Mouse (Mus musculus): ENCODE data around the gene Cntnap3. TPM values are rescaled to one million over a fixed set of nuclear protein-coding genes. Genes with fewer than 3 reads are reported as not detected.

The Cntnap3 gene
- not detected for polyA plus RNA-seq (2014; fragmentation: Illumina TruSeq; extraction: RNeasy Lipid Tissue Mini Kit (QIAGEN cat#74804); ENCODE audit: low read depth, low replicate concordance)

DNA sequence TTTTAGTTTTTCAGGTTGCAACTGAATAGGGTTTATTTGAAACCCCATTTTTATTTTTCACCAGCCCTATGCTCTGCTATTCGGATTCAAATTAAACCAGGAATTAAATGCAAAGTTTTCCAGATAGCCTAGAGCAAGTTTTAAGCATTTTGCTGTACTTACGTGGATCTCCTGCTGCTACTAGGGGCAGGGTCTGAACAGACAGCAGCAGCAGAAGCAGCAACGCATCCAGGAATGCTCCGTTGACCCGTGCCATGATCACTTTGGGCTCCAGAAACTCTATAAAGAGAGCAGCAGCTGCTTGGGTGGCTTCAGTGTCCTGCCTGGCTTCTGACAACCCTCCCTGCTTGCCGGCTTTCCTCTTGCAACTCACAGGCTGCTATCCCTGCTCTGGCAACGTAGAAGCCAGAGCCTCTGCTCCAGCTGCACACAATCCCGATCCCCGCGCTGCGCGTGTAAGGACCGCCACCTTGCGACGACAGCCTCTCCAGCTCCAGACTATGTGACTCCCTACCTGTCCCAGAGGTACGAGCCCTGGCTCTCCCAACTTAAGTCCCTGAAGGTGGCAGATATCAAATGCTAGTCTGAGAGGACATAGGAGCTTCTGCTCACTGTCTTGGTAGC, at the start of gene Cntnap3:
Gene Cntnap3, minus strand, starts transcription at position 371 of the 624 bp plus-strand sequence.

DNA sequence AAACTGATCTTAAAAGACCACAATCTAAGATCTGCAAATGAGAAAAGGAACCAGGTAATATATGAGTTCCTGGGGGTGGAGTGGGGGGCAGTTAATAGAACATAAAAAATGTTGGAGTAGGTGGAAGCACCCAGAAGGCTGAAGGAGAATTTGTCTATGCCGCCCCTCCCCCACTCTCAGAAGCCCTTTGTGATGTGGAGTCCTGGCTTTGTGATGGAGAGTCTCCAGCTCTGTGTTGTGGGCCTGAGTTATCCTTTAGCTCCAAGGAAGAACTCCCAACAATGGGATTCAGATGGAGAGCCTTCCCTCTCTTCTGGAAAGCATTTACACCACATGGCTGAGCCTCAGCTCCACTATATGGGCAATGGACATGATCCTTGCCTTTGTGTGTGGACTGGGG, 13.4 kb upstream of the Cntnap3 start, which contains the start of gene Spata31:
Gene Spata31, plus strand, starts transcription at position 216 of the 400 bp plus-strand sequence.

Other genes with a start within 250 kb of the Cntnap3 start
- not detected for gene Spata31, start 13.5 kb upstream of the Cntnap3 start, polyA plus RNA-seq (2014; fragmentation: Illumina TruSeq; extraction: RNeasy Lipid Tissue Mini Kit (QIAGEN cat#74804); ENCODE audit: low read depth, low replicate concordance)
- not detected for gene Spata31d1c, start 129.1 kb upstream of the Cntnap3 start, polyA plus RNA-seq (2014; fragmentation: Illumina TruSeq; extraction: RNeasy Lipid Tissue Mini Kit (QIAGEN cat#74804); ENCODE audit: low read depth, low replicate concordance)
- gene Prss47, start 148.8 kb upstream of the Cntnap3 start, polyA plus RNA-seq (2014; fragmentation: Illumina TruSeq; extraction: RNeasy Lipid Tissue Mini Kit (QIAGEN cat#74804); ENCODE audit: low read depth, low replicate concordance) = not detected
- gene Mfsd14b, start 209.0 kb upstream of the Cntnap3 start, polyA plus RNA-seq (2014; fragmentation: Illumina TruSeq; extraction: RNeasy Lipid Tissue Mini Kit (QIAGEN cat#74804); ENCODE audit: low read depth, low replicate concordance) = 148 TPM
- gene Olfr465-ps1, start 234.1 kb upstream of the Cntnap3 start, polyA plus RNA-seq (2014; fragmentation: Illumina TruSeq; extraction: RNeasy Lipid Tissue Mini Kit (QIAGEN cat#74804); ENCODE audit: low read depth, low replicate concordance) = not detected
- gene Olfr466, start 246.3 kb upstream of the Cntnap3 start, polyA plus RNA-seq (2014; fragmentation: Illumina TruSeq; extraction: RNeasy Lipid Tissue Mini Kit (QIAGEN cat#74804); ENCODE audit: low read depth, low replicate concordance) = not detected